Mouse (Mus musculus): ENCODE results near the gene Klf9. TPM values are rescaled to one million over a fixed set of nuclear protein-coding genes. Genes with fewer than 3 reads are reported as not detected.

Klf9 gene
- polyA plus RNA-seq, 1 experiment = 0.06 TPM

- no peak for TF ChIP-seq TAL1 (IDR thresholded peaks at IDR 0.05; ENCODE audit: low read length)
- TF ChIP-seq GATA1 (IDR thresholded peaks at IDR 0.05; ENCODE audit: low read length) = no peak
- peaks cover 5% of the 10 kb centered on the region; the same call in 1 of the 2 replicates for H3K4me1 ChIP-seq (ENCODE audit: control insufficient read depth)
- H3K27me3 ChIP-seq (ENCODE audit: control insufficient read depth) = no peaks in the 10 kb centered on the region
- H3K4me3 ChIP-seq (replicated peaks) = no peak overlapping the region
- no peaks in the 10 kb centered on the region for H3K9me3 ChIP-seq (ENCODE audit: control insufficient read depth, low read length)
- peaks cover 20% of the 10 kb centered on the region for H3K36me3 ChIP-seq (ENCODE audit: control insufficient read depth)
Observed at GRCm38 (mm10) chr19:23187732-23188131, 46.7 kb downstream of the Klf9 start.

DNA sequence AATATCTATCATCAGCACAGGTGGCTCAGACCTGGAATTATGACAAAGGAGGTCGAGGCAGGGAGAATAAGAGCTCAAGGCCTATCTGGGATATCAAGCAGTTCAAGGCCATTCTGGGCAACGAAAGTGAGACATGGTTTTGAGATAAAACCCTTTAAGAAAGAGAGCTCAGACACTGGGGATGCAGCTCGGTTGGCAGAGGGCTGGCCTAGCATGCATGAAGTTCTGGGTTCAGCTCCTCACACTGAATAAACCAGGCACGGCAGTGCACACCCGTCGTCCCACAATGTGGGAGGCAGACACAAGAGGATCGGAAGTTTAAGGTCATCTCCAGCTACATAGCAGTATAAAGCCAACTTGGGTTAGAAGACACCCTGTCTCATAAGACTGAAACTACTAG lies 48.0 kb downstream of the Klf9 start:
- Histone ChIP-seq H3K4me3 (replicated peaks) (no peak overlapping the region), H3K36me3 (ENCODE audit: control insufficient read depth) (peaks cover 16% of the 10 kb centered on the region), H3K9me3 (ENCODE audit: control insufficient read depth, low read length) (no peaks in the 10 kb centered on the region), H3K27me3 (ENCODE audit: control insufficient read depth) (no peaks in the 10 kb centered on the region), H3K4me1 (ENCODE audit: control insufficient read depth) (peaks cover 5% of the 10 kb centered on the region; the same call in 1 of the 2 replicates)
- TF ChIP-seq GATA1 (IDR thresholded peaks at IDR 0.05; ENCODE audit: low read length) (no peak), TAL1 (IDR thresholded peaks at IDR 0.05; ENCODE audit: low read length) (no peak)

GRCm38 (mm10) chr19:23189744-23190143 lies 48.7 kb downstream of the Klf9 start:
- Histone ChIP-seq H3K4me3 (replicated peaks) (no peak overlapping the region), H3K9me3 (ENCODE audit: control insufficient read depth, low read length) (no peaks in the 10 kb centered on the region), H3K27me3 (ENCODE audit: control insufficient read depth) (no peaks in the 10 kb centered on the region), H3K4me1 (ENCODE audit: control insufficient read depth) (peaks cover under 1% of the 10 kb centered on the region; the same call in 1 of the 2 replicates), H3K36me3 (ENCODE audit: control insufficient read depth) (peaks cover 14% of the 10 kb centered on the region)
- TF ChIP-seq TAL1 (IDR thresholded peaks at IDR 0.05; ENCODE audit: low read length) = no peak
- no peak for TF ChIP-seq GATA1 (IDR thresholded peaks at IDR 0.05; ENCODE audit: low read length)

GRCm38 (mm10) chr19:23191486-23191885 lies 50.5 kb downstream of the Klf9 start:
- TF ChIP-seq TAL1 (IDR thresholded peaks at IDR 0.05; ENCODE audit: low read length) = no peak
- Histone ChIP-seq H3K4me3 (replicated peaks) (no peak overlapping the region), H3K4me1 (ENCODE audit: control insufficient read depth) (no peaks in the 10 kb centered on the region; the same call in 1 of the 2 replicates), H3K36me3 (ENCODE audit: control insufficient read depth) (peaks cover 16% of the 10 kb centered on the region), H3K9me3 (ENCODE audit: control insufficient read depth, low read length) (no peaks in the 10 kb centered on the region), H3K27me3 (ENCODE audit: control insufficient read depth) (no peaks in the 10 kb centered on the region)

DNA sequence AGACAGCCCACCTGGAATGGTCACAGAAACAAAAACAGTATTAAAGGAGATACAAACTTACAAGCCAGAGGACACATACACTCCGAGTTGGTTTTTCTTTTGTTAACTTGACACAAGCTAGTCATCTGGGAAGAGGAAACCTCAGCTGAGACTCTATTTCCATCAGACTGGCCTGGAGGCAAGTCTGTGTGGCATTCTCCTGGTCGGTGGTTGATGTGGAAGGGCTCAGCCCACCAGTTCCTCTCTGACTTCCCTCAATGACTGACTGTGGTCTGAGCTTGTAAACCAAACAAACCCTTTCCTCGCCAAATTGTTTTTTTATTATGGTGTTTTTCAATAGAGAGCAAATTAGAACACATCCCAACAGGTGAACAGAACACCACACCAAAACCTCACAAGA lies 52.0 kb downstream of the Klf9 start:
- Histone ChIP-seq H3K9me3 (ENCODE audit: control insufficient read depth, low read length) (no peaks in the 10 kb centered on the region), H3K27me3 (ENCODE audit: control insufficient read depth) (no peaks in the 10 kb centered on the region), H3K4me1 (ENCODE audit: control insufficient read depth) (no peaks in the 10 kb centered on the region; the same call in 1 of the 2 replicates), H3K36me3 (ENCODE audit: control insufficient read depth) (peaks cover 13% of the 10 kb centered on the region), H3K4me3 (replicated peaks) (no peak overlapping the region)
- TF ChIP-seq TAL1 (IDR thresholded peaks at IDR 0.05; ENCODE audit: low read length) (no peak), GATA1 (IDR thresholded peaks at IDR 0.05; ENCODE audit: low read length) (no peak)

DNA sequence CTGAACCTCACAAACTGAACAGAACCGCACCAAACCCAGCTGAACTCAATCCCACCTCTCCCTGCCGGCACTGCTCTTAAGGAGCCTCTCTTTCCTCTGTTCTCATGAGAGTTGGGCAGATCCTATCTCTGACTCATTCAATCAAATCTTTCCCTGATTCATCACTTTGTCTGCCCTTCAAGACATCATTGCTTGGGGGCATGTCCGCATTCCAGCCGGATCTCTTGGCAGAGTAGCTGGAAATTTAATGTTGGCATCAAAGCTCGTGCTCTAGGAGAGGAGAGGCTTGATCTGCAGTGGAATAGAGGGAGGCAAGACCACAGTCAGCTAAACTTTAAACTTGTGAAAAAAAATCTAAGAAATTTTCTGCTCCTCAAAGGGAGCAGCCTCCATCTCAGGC lies 61.1 kb downstream of the Klf9 start:
- Histone ChIP-seq H3K27me3 (ENCODE audit: control insufficient read depth) (no peaks in the 10 kb centered on the region), H3K4me3 (replicated peaks) (no peak overlapping the region), H3K9me3 (ENCODE audit: control insufficient read depth, low read length) (peaks cover 3% of the 10 kb centered on the region; the same call in 1 of the 2 replicates), H3K4me1 (ENCODE audit: control insufficient read depth) (peaks cover 14% of the 10 kb centered on the region), H3K36me3 (ENCODE audit: control insufficient read depth) (peaks cover 50% of the 10 kb centered on the region)
- no peak for TF ChIP-seq TAL1 (IDR thresholded peaks at IDR 0.05; ENCODE audit: low read length)
- TF ChIP-seq GATA1 (IDR thresholded peaks at IDR 0.05; ENCODE audit: low read length) = no peak

DNA sequence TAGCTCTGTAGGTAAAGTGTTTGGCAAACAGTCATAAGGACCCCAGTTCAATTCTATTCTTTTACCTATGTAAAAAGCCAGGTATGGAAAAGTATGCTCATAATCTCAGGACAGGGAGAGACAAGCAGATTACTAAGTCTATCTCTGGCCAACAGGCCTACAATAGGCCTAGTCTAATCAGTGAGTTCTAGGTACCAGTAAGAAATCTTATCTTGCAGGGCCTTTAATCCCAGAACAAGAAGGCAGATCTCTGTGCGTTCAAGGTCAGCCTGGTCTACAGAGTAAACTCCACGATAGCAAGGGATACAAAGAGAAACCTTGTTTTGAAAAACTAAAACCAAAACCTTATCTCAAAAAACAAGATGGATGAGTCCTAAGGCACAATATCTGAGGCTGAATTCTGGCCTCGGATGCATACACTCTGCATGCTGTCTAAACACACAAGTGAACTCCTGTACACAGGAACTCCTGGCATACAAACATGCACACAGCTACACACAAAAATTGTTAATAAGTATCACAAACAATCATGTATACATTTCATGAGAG lies 62.6 kb downstream of the Klf9 start:
- H3K4me3 ChIP-seq (replicated peaks) = no peak overlapping the region
- no peaks in the 10 kb centered on the region for H3K27me3 ChIP-seq (ENCODE audit: control insufficient read depth)
- no peak for TF ChIP-seq TAL1 (IDR thresholded peaks at IDR 0.05; ENCODE audit: low read length)
- no peak for TF ChIP-seq GATA1 (IDR thresholded peaks at IDR 0.05; ENCODE audit: low read length)
- H3K4me1 ChIP-seq (ENCODE audit: control insufficient read depth) = peaks cover 14% of the 10 kb centered on the region
- peaks cover 3% of the 10 kb centered on the region; the same call in 1 of the 2 replicates for H3K9me3 ChIP-seq (ENCODE audit: control insufficient read depth, low read length)
- peaks cover 58% of the 10 kb centered on the region for H3K36me3 ChIP-seq (ENCODE audit: control insufficient read depth)

GRCm38 (mm10) chr19:23211325-23211724 lies 70.3 kb downstream of the Klf9 start:
- H3K9me3 ChIP-seq (ENCODE audit: control insufficient read depth, low read length) = no peaks in the 10 kb centered on the region
- no peaks in the 10 kb centered on the region for H3K27me3 ChIP-seq (ENCODE audit: control insufficient read depth)
- peaks cover 77% of the 10 kb centered on the region for H3K36me3 ChIP-seq (ENCODE audit: control insufficient read depth)
- H3K4me3 ChIP-seq (replicated peaks) = no peak overlapping the region
- TF ChIP-seq TAL1 (IDR thresholded peaks at IDR 0.05; ENCODE audit: low read length) = no peak
- no peak for TF ChIP-seq GATA1 (IDR thresholded peaks at IDR 0.05; ENCODE audit: low read length)
- no peaks in the 10 kb centered on the region for H3K4me1 ChIP-seq (ENCODE audit: control insufficient read depth)

DNA sequence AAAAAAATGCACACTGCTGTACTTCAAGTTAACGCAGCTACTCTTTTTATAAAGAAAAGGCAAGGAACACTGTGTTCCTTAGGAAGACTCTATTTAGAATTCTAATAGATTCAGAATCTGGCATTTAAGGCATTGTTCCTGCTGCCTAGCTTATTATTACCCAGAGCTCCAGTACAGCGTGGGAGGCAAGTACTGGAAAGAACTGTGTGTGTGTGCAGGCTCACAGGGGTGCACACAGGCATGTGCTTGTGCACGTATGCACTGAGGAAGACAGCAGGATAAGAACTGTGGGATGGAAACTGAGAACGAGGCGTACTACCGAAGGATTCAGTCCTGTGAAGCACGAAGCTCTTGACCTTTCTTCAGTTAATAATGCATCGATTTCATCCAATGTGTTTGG lies 73.3 kb downstream of the Klf9 start:
- TF ChIP-seq GATA1 (IDR thresholded peaks at IDR 0.05; ENCODE audit: low read length) (no peak), TAL1 (IDR thresholded peaks at IDR 0.05; ENCODE audit: low read length) (no peak)
- Histone ChIP-seq H3K4me3 (replicated peaks) (no peak overlapping the region), H3K9me3 (ENCODE audit: control insufficient read depth, low read length) (no peaks in the 10 kb centered on the region), H3K27me3 (ENCODE audit: control insufficient read depth) (no peaks in the 10 kb centered on the region), H3K36me3 (ENCODE audit: control insufficient read depth) (peaks cover 82% of the 10 kb centered on the region), H3K4me1 (ENCODE audit: control insufficient read depth) (no peaks in the 10 kb centered on the region)

Other genes with a start within 250 kb of the Klf9 start
- 0.23 and 0.42 TPM in 2 replicates for gene Smc5, start 132.7 kb downstream of the Klf9 start, polyA plus RNA-seq (2012)